Mouse (Mus musculus) T-helper 1 cell (primary cell): Measurements from ENCODE around the gene Maged2.
"Not testable (repeated sequence)": the region's sequence is repeated elsewhere in the genome, so short reads cannot be mapped to it uniquely, and the experiment has no call there.

Source experiments
- in situ Hi-C: fragments of 300-600 bp; cut with MboI, MseI; formaldehyde crosslinking; loops from one replicate; pipeline ENCODE4 v1.15.1; 2025; ENCODE audit warnings: high pct_unique_total_duplicates

Gene Maged2

GRCm38 (mm10) chrX:150814139-150814469 is at the start of gene Maged2:
Gene Maged2, minus strand, starts transcription at chrX:150814345.
- in situ Hi-C loops: no loop called here

GRCm38 (mm10) chrX:150848230-150848629 is 34.1 kb upstream of the Maged2 start:
- in situ Hi-C loops: no loop called here

DNA sequence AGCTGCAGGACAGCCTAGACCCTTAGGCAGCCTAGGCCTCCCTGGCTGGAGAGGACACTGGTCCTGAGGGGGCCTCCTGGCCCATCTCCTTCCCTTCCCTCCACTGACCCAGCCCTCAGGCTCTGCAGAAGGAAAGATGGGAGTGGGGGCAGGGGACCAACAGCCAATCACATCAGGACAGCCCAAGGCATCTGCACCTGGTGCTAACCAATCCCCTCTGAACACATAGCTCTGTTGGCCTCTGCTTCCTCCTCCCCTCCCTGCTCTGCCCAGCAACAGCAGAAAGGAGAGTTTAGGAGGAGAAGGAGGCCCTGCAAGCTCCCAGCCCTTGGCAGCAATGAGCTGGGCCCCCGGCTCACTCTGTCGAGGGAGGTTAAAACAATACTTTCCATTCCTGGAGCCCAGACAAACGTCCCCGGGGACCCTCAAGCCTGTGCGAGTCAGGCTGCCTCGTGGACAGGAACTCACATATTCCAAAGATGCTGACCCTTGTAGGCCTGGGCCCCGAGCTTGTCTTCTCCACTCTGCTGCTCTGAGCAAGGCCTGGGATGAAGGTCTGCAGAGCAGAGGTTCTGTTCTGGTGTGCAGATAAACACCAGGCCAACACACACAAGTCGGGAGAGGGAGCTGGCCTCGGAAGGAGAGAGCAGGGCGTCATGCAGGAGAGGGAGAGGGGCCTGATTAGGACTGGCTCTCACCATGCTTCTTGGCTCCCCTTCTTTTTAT is 31.5 kb upstream of the Maged2 start:
- in situ Hi-C loops: not testable (repeated sequence)

- in situ Hi-C loops: loop anchor here (5.0 kb wide), 1 partner anchor 41 kb away; no protein-coding TSS in a partner anchor
Measured at GRCm38 (mm10) chrX:150843257-150843656, 29.1 kb upstream of the Maged2 start.

DNA sequence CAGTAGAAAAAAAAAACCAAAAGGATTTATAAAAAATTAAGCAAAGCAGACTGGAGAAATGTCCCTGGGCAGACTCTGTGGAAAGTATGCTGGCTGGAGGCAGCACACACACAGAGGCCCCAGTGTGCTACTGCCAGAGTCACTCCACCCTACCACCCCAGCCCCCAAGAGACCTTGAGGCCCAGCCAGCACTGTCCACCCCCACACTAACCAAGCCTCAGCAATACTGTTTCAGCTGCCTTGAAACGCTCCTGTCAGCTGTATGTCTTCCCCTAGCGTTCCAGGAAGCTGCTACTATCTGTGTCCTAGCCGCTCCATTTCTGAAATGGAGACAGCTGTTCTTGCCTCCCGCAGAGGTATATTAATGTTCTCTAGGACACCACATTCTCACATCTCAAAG is 16.2 kb upstream of the Maged2 start:
- in situ Hi-C loops: no loop called here

DNA sequence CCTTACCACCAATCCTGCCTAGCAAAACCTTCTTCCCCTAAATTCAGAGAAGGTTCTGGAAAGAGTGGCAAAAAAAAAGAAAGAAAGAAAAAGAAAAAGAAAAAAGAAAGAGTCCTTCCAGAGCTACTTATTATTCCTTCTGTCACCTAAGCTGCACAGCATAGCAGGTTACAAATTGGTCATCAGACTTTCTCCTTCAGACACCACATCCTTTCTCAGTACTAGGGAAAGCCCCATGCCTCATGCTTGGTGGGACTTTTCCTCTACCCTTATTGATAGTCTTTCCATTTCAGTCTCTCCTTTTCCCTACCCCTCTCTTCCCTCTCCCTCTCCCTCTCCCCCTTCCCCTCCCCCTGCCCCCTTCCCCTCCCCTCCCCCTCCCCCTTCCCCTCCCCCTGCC is 3.1 kb upstream of the Maged2 start:
- in situ Hi-C loops: no loop called here

- in situ Hi-C loops: no loop called here
Measured at GRCm38 (mm10) chrX:150815601-150816000, 1.5 kb upstream of the Maged2 start.

GRCm38 (mm10) chrX:150813464-150814138 is 544 bp downstream of the Maged2 start:
- in situ Hi-C loops: no loop called here

GRCm38 (mm10) chrX:150812787-150813298 is 1.3 kb downstream of the Maged2 start:
- in situ Hi-C loops: no loop called here

DNA sequence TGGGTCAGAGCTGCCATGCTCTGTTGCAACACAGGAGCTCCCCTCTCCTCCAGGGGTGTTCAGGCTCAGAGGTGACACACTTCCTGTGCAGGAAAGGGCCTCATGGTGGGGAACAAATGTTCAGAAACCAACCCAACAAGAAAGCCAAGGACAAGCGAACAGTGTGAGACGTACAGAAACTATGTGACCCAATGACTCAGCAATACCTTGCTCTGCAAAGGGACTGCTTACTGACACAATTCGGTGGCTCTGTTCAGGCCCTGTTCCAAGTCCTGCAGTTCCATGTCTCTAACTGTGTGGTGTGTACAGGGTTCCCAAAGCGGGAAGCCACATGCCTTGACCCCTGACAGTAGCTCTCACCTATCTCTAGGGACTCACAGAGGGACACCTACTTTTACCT is 13.2 kb downstream of the Maged2 start:
- in situ Hi-C loops: loop anchor here (5.0 kb wide), 1 partner anchor 41 kb away; no protein-coding TSS in a partner anchor

GRCm38 (mm10) chrX:150798493-150799177 is 15.5 kb downstream of the Maged2 start:
- in situ Hi-C loops: not testable (repeated sequence)
